Mouse (Mus musculus): ENCODE measurements around the gene Anpep.

Gene Anpep

GRCm38 (mm10) chr7:79867861-79868260 is 7.0 kb upstream of the Anpep start:
- DNase-seq (ENCODE audit: low read depth in 2 of 2, low spot score in 2 of 2) = no peak

- DNase-seq (ENCODE audit: low read depth in 2 of 2, low spot score in 2 of 2) = no peak
These were observed 5.6 kb upstream of the Anpep start for GRCm38 (mm10) chr7:79866294-79867000.

GRCm38 (mm10) chr7:79861794-79862193 is 935 bp upstream of the Anpep start:
- DNase-seq (ENCODE audit: low read depth in 2 of 2, low spot score in 2 of 2) = no peak

- DNase-seq (ENCODE audit: low read depth in 2 of 2, low spot score in 2 of 2) = no peak
These were observed 1.8 kb downstream of the Anpep start for GRCm38 (mm10) chr7:79858956-79859630.

- DNase-seq (ENCODE audit: low read depth in 2 of 2, low spot score in 2 of 2) = no peak
These were observed 2.5 kb downstream of the Anpep start for GRCm38 (mm10) chr7:79858202-79858934.

- no peak for DNase-seq (ENCODE audit: low read depth in 2 of 2, low spot score in 2 of 2)
These were observed 4.6 kb downstream of the Anpep start for GRCm38 (mm10) chr7:79856305-79856704.

- no peak for DNase-seq (ENCODE audit: low read depth in 2 of 2, low spot score in 2 of 2)
These were observed 13.1 kb downstream of the Anpep start for GRCm38 (mm10) chr7:79847456-79848451.

GRCm38 (mm10) chr7:79846342-79846741 is 14.5 kb downstream of the Anpep start:
- DNase-seq (ENCODE audit: low read depth in 2 of 2, low spot score in 2 of 2) = no peak

- no peak for DNase-seq (ENCODE audit: low read depth in 2 of 2, low spot score in 2 of 2)
These were observed 16.6 kb downstream of the Anpep start for GRCm38 (mm10) chr7:79844090-79844802.

- DNase-seq (ENCODE audit: low read depth in 2 of 2, low spot score in 2 of 2) = no peak
These were observed 18.7 kb downstream of the Anpep start for GRCm38 (mm10) chr7:79842163-79842562.

- DNase-seq (ENCODE audit: low read depth in 2 of 2, low spot score in 2 of 2) = no peak
These were observed 23.6 kb downstream of the Anpep start for GRCm38 (mm10) chr7:79837247-79837646.

- no peak for DNase-seq (ENCODE audit: low read depth in 2 of 2, low spot score in 2 of 2)
These were observed 25.7 kb downstream of the Anpep start for GRCm38 (mm10) chr7:79835196-79835595.

- DNase-seq (ENCODE audit: low read depth in 2 of 2, low spot score in 2 of 2) = no peak
These were observed 27.9 kb downstream of the Anpep start for GRCm38 (mm10) chr7:79832980-79833379.

GRCm38 (mm10) chr7:79831585-79831984 is 29.3 kb downstream of the Anpep start:
- DNase-seq (ENCODE audit: low read depth in 2 of 2, low spot score in 2 of 2) = no peak

GRCm38 (mm10) chr7:79831145-79831544 is 29.7 kb downstream of the Anpep start:
- DNase-seq (ENCODE audit: low read depth in 2 of 2, low spot score in 2 of 2) = no peak

- no peak for DNase-seq (ENCODE audit: low read depth in 2 of 2, low spot score in 2 of 2)
These were observed 32.5 kb downstream of the Anpep start for GRCm38 (mm10) chr7:79828341-79828740.

GRCm38 (mm10) chr7:79822092-79822695 is 38.7 kb downstream of the Anpep start:
- no peak for DNase-seq (ENCODE audit: low read depth in 2 of 2, low spot score in 2 of 2)

- DNase-seq (ENCODE audit: low read depth in 2 of 2, low spot score in 2 of 2) = no peak
These were observed 40.9 kb downstream of the Anpep start for GRCm38 (mm10) chr7:79819996-79820395.

GRCm38 (mm10) chr7:79819515-79819914 is 41.3 kb downstream of the Anpep start:
- no peak for DNase-seq (ENCODE audit: low read depth in 2 of 2, low spot score in 2 of 2)

GRCm38 (mm10) chr7:79818321-79818720 is 42.5 kb downstream of the Anpep start:
- DNase-seq (ENCODE audit: low read depth in 2 of 2, low spot score in 2 of 2) = no peak

Data from CD8-positive naive resting alpha-beta T cell, adult 2 months (primary cell).